Mouse (Mus musculus) brain, embryonic 14.5 days (tissue): ENCODE data around the gene Csnk1d. TPM values are rescaled to one million over a fixed set of nuclear protein-coding genes. Genes with fewer than 3 reads are reported as not detected.

ENCODE experiments used
- DNase-seq: peaks from one replicate; pipeline ENCODE4 v3.0.0-alpha.2; 2011; ENCODE audit warnings: low read depth
- CTCF ChIP-seq: fragments of 200-500 bp; IDR thresholded peaks from 2 replicates; pipeline ENCODE4 v1.5.1; 2012; ENCODE audit warnings: inconsistent platforms, mild to moderate bottlenecking, moderate library complexity, borderline replicate concordance; ENCODE audit not compliant: insufficient read depth, insufficient read length; ENCODE audit errors: extremely low read depth
- POLR2A ChIP-seq: fragments of 200-500 bp; IDR thresholded peaks from 2 replicates; pipeline ENCODE4 v1.6.1; 2012; ENCODE audit warnings: mild to moderate bottlenecking, inconsistent platforms, borderline replicate concordance; ENCODE audit not compliant: poor library complexity, insufficient read depth, insufficient read length, severe bottlenecking; ENCODE audit errors: extremely low read depth
- polyA plus RNA-seq: library from polyadenylated mRNA; depleted of rRNA; stranded (reverse); fragments of >200 nt; gene quantifications from 2 replicates; pipeline ENCODE4 v1.2.3, GENCODE M21; 2012

Csnk1d gene
- polyA plus RNA-seq, 1 experiment = 202 TPM

DNA sequence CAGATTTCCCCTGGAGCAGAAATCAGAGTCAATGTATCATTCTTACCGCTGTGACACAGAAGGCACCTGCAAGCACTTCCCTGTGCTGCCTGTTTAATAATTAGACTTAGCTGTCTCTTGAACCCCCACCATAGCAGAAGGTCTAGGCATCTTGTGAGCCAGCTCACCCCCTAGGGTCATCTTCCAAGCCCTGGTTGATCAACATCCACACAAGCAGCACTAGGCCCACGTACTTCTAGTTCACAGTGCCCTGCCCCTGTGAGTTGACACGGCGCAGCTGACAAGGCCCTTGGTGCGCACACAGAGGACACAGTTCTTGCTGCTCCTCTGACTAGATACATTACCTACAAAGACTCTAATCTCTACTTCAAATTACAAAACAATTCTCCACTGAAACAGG is 21.4 kb downstream of the Csnk1d start:
- no peak for TF ChIP-seq CTCF
- TF ChIP-seq POLR2A = no peak
- no peak for DNase-seq

DNA sequence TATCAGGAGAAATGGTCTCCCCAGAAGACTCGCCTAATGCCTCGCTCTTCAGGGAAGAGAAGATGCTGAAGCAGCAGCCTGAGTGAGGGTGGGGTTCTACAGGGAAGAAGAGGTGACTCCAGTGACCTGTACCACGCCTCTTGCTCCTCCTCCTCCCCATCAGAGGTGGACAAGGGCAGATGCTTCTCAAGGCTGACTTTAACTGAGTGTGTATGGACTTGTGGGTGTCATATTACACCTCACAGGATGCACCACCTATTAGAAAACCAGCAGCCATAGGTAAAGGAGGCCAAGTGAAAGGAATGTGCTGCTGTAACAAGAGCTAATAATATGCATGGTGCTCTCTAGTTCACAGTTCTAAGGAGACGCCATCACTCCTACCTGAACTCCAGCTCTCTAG is 25.5 kb downstream of the Csnk1d start:
- no peak for DNase-seq
- no peak for TF ChIP-seq POLR2A
- TF ChIP-seq CTCF = no peak

DNA sequence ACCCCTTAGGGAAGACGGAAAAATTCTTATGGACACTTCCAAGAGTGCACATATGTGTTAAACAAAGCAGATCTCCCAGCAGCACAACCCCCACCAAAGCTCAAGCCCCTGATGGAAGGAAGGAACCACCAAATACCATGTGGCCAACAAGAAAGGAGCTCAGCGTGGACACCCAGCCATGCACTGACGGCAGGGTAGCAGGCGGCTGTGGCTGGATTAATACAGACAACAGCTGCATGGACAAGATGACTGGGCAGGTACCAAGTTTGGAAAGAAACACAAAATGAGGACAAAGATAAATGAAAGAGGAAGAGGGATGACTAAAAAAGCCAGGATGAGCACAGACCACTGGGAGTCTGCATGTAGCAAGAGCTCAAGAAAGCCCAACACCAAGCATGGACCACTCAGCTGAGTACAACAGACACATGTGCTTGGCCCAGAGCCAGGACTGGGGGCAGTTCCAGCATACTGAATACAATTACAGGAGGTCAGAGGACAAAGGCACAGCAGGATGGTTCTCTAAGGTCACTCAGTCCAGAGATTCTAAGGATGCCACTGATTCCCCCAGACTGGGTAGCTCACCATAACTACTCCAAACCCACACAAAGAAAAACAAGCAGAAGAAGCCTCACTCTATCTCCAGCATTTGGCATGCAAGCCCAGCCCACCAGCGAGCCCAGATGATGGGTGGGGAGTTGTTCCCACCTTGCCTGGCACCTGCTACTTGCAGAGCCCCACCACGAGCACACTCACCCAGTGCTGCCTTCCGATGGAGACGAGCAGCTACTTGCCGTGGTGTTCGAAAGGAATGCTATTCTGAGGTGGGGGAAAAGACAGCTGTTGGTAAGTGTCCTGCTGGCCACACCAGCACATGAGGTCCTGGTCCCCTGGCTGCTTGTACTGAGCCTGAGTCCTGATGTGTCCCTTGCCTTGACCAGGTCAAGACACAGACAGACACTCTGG is 26.7 kb downstream of the Csnk1d start:
- DNase-seq = peak; percentile 25
- TF ChIP-seq CTCF = no peak
- no peak for TF ChIP-seq POLR2A

DNA sequence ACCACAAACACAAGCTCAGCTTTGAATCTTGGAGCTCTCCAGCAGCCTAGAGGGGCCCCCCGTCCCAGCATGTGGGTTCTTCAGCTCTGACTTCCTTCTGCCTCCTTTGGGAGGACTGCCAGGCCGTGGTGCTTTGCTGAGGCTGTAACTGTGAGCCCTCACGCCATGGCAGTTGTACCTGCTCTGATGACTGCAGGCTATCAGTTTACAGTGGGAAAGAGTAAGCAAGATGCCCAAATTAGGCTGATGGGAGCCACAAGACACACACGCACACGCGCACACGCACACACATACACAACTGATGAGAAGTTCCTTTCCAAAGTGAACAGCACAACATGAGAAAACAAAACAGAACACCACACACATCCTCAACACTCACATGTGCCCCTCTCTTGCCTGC is 28.2 kb downstream of the Csnk1d start:
- DNase-seq = no peak
- no peak for TF ChIP-seq CTCF
- no peak for TF ChIP-seq POLR2A

DNA sequence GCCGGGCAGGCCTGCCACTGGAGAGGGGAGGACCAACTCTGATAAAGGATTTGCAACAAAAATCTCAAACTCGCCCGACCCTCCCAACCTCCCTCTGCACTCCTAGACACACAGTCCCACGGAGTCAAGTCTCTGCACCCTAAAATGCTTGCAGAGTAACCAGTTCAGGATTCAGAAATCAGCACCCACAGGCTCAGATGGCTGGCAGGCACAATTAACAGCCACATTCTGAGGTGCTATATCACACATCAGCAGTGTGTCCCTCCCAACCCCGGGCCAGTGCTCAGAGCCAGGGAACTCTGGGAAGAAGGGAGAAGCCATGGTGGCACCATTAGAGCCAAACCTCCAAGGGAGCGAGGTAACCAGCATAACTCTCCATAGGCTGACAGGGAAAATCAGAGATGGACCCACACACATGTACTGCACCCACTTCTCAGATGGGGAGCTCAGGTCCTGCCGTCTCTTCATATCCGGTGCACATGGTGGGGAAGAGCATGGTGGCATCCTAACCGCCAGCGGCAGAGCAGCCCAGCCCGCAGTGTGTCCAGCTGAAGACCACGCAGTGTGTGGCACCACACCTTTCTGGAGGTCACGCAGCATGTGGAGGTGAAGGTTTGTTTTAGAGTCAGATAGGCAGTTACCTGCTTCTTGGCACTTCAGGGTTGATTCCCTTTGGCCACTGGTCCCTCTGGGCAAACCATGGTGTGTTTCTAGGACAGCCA is 28.9 kb downstream of the Csnk1d start:
- no peak for DNase-seq
- no peak for TF ChIP-seq CTCF
- no peak for TF ChIP-seq POLR2A

DNA sequence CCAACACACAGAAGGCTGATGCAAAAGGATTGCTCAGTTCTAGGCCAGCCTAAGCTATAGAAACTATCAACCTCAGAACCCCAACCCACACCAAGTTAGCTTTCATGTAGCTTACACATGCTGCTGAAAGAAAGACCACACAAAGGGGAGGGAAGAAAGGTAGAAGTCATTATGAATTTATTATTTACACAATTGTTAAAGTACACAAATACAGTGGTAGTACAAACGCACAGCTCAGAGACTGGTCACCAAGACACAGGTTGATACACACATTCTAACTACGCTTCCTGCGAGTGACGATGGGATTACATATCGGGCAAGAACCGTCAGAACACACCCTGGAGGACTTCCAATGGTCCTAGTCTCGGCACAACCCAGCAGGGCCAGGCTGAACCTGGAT is 29.5 kb downstream of the Csnk1d start:
- no peak for DNase-seq
- TF ChIP-seq CTCF = no peak

DNA sequence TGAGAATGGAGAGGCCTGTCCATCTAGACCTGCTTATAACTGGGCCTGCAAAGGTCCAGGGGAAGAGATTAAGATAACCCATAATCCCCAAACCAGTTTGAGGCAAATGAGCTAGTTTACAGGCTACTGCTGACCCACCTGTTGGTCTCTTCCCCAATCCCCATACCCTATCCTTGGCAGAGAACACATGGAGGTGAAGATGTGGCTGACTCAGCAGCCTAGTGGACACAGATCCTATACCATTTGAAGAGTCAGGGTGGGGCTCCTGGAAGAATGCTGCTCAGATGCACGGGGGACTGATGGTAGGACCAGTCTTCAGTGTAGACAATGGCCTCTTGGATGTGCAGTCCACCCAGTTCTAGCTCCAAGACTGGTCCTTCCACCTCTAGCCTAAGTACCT is 30.9 kb downstream of the Csnk1d start:
- no peak for TF ChIP-seq POLR2A
- TF ChIP-seq CTCF = no peak
- no peak for DNase-seq

DNA sequence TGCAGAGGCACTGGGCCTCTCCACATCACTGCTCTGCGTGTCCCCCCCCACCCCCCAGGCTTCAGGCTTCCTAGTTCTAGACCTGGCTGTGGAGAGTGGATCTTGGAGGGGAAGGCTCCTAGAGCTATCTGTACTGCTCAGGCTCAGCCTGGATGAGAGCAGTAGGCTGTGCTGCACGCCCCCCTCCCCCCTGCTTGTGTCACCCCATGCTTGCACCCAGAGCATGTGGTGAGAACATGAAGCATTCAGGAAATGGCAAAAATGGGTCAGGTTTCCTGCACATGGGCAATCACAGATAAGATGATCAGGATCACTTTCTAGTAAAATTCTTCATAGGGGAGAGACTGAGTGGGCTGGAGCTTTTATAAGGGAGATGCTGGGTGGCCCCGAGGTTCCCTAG is 31.6 kb downstream of the Csnk1d start:
- no peak for DNase-seq
- TF ChIP-seq CTCF = no peak
- no peak for TF ChIP-seq POLR2A

DNA sequence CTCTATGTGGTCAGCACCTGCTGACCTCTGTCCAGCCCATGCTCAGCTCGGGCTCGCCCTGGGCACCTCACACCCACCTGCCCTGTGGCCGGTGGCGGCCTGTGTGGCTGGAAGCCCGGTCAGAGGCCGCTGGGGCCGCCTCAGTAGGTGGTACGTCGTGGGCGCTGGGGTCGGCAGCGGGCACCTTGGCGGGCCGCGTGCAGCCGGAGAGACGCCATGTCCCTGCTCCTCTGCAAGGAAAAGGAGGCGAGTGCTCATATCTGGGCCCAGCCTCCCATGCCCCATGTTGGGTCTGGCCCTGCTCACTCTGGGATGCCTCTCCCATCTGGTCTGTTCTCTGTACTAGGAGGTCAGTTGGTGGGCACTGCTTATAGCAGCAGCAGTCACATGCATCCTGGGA is 32.1 kb downstream of the Csnk1d start:
- DNase-seq = no peak
- TF ChIP-seq CTCF (no peak), POLR2A (no peak)

DNA sequence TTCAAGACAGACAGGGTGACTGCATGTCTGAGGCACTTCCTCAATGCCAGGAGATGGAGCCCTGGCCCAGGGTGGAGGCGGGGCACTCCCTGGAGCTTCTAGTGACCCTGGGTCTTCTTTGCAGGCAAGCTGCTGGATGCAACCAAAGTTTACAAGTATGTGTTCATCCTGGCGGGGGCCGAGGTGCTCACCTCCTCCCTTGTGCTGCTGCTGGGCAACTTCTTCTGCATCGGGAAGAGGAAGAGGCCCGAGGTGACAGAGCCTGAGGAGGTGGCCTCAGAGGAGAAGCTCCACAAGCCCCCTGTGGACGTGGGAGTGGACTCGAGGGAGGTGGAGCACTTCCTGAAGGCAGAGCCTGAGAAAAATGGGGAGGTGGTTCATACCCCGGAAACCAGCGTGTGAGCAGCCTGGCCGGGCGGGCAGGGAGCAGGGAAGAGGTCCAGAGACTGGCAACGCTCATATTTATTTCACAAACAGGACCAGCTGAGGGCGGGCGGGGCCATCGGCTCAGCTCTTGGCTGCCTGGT is 33.3 kb downstream of the Csnk1d start:
- no peak for DNase-seq

DNA sequence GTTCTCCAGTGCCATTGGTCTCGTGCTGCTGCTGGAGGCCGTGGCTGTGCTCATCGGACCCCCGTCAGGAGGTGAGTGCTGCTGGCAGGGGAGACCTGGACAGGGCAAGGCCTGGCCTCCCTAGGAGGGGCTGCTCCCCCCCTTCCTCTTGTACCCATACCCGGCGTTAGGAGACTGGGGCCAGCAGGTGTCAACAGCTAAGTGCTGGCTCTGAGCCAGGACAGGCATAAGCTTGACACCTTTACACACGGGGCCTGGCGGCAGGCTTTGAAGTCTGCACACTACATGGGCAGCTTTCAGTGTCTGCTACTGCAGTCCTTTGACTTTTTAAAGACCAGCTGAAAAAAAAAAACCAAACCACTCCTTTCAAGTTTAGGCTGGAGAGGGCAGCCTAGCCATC is 34.1 kb downstream of the Csnk1d start:
- DNase-seq = no peak
- no peak for TF ChIP-seq POLR2A
- no peak for TF ChIP-seq CTCF

More for the DNA sequence above, 33.3 kb downstream of the Csnk1d start:
- TF ChIP-seq POLR2A = no peak
- TF ChIP-seq CTCF = no peak
